10 mouse cellular contexts compared by ENCODE assay signal in the genomic region with DNA sequence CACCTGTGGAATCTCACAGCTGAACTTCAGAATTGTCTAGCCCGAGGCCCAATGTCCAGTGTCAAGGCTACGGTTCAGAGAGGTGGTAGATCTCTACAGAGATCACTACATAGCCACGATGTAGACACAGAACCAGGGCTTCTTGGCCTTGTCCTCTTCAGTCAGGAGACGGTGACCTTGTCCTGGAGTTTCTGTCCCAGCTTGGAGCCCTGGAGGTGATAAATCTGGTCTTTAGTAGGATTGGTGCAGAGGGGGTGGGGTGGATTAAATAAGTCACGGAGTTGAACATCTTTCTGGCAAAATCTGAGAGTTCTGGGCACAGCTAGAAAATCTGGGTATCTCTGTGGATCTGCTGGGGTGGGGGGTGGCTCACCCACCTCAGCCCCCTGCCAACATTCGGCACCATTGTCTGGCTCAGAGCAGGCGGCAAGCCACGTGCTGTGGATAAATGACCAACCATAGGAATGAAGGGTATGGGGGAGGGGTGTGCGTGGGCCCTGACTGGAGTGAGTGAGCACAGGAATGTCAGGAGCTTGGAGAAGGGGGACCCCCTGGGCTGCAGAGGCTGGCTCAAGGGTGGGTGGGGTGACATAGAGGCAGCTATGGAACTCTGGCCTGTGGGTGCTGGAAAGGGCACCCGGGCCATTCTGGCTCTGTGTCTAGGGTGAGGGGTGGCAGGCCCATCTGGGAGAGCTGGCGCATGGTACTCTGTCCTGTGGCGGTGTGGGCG. TPM values are rescaled to one million over a fixed set of nuclear protein-coding genes. Genes with fewer than 3 reads are reported as not detected.
DNase-seq lines count a peak whose midpoint lies in the region; ATAC-seq and TF ChIP-seq lines count a peak whose summit lies in the region.
"Had no signal": no experiment of that assay in that cellular context is flagged by ENCODE, and none has a peak within 500 bp of the region (broad histone marks: within the 10 kb centered on the region; RNA-seq: fewer than 3 reads in every experiment).

No protein-coding gene starts in this region.

- no peak overlapping the region for H3K4me3 ChIP-seq in cerebellum, adult 2 months (replicated peaks; ENCODE audit: insufficient read depth, low read depth, low read length)
- no peak overlapping the region for H3K4me3 ChIP-seq in midbrain, embryonic 10.5 days
- no peak overlapping the region for H3K4me3 ChIP-seq in midbrain, embryonic 11.5 days (ENCODE audit: low read depth, low read length)
- H3K4me3 ChIP-seq in stomach, embryonic 15.5 days (replicated peaks) = no peak overlapping the region
- H3K4me3 ChIP-seq: heart, embryonic 15.5 days; midbrain, embryonic 12.5 days had no signal

- H3K4me1 ChIP-seq in cerebellum, adult 2 months (ENCODE audit: control insufficient read depth, insufficient read depth, low read length) = peaks cover 52% of the 10 kb centered on the region
- H3K4me1 ChIP-seq in midbrain, embryonic 10.5 days = peaks cover 31% of the 10 kb centered on the region
- no peaks in the 10 kb centered on the region for H3K4me1 ChIP-seq in midbrain, embryonic 11.5 days (ENCODE audit: control insufficient read depth, insufficient read depth, low read length)
- H3K4me1 ChIP-seq in stomach, embryonic 15.5 days = peaks cover 40% of the 10 kb centered on the region

- no peak overlapping the region for H3K9ac ChIP-seq in midbrain, embryonic 11.5 days (ENCODE audit: low read length)
- H3K9ac ChIP-seq in stomach, embryonic 15.5 days = no peak overlapping the region
- H3K9ac ChIP-seq: heart, embryonic 15.5 days; midbrain, embryonic 12.5 days had no signal

- TF ChIP-seq POLR2A in cerebellum, adult 2 months (IDR thresholded peaks at IDR 0.05; ENCODE audit: borderline replicate concordance, insufficient read depth, low read length) = no peak

- no peaks in the 10 kb centered on the region for H3K27me3 ChIP-seq in cerebellum, adult 2 months (ENCODE audit: control insufficient read depth, insufficient read depth, low read length)
- H3K27me3 ChIP-seq in midbrain, embryonic 10.5 days (ENCODE audit: low read depth, poor library complexity, severe bottlenecking) = no peaks in the 10 kb centered on the region
- H3K27me3 ChIP-seq in midbrain, embryonic 11.5 days (ENCODE audit: control insufficient read depth, insufficient read depth, low read length) = no peaks in the 10 kb centered on the region
- H3K27me3 ChIP-seq in stomach, embryonic 15.5 days (replicated peaks) = no peaks in the 10 kb centered on the region
- H3K27me3 ChIP-seq: midbrain, embryonic 12.5 days had no signal

- DNase-seq in cerebellum, adult 2 months = no peak
- no peak for DNase-seq in cerebellum, adult 11 months
- DNase-seq in midbrain, embryonic 10.5 days (ENCODE audit: low spot score) = no peak
- DNase-seq in midbrain, embryonic 11.5 days (ENCODE audit: low spot score, missing footprints) = no peak
- peak; percentile 78 to 91 for DNase-seq in kidney, postnatal 25 days
- DNase-seq in right cerebral cortex, postnatal 25 days = no peak

- H3K27ac ChIP-seq in cerebellum, adult 2 months (ENCODE audit: insufficient read depth, low read length) = peak overlapping the region; percentile 90
- peak overlapping the region; percentile 49; the same call in 1 of the 2 replicates for H3K27ac ChIP-seq in midbrain, embryonic 10.5 days (replicated peaks)
- H3K27ac ChIP-seq in midbrain, embryonic 11.5 days (ENCODE audit: low read depth, low read length) = no peak overlapping the region
- H3K27ac ChIP-seq in stomach, embryonic 15.5 days = peak overlapping the region; percentile 93
- H3K27ac ChIP-seq: midbrain, embryonic 12.5 days had no signal

- no peaks in the 10 kb centered on the region for H3K36me3 ChIP-seq in midbrain, embryonic 10.5 days
- H3K36me3 ChIP-seq in midbrain, embryonic 11.5 days (ENCODE audit: control insufficient read depth, insufficient read depth, low read length) = no peaks in the 10 kb centered on the region
- H3K36me3 ChIP-seq in stomach, embryonic 15.5 days = no peaks in the 10 kb centered on the region
- H3K36me3 ChIP-seq: heart, embryonic 15.5 days; midbrain, embryonic 12.5 days had no signal

- no peaks in the 10 kb centered on the region for H3K9me3 ChIP-seq in midbrain, embryonic 10.5 days (replicated peaks)
- no peaks in the 10 kb centered on the region for H3K9me3 ChIP-seq in midbrain, embryonic 11.5 days (ENCODE audit: control insufficient read depth, low read length)
- no peaks in the 10 kb centered on the region for H3K9me3 ChIP-seq in stomach, embryonic 15.5 days
- H3K9me3 ChIP-seq: heart, embryonic 15.5 days; midbrain, embryonic 12.5 days had no signal

- WGBS in cerebellum, adult 2 months = 40% methylated on average over 13 of the region's 13 CpGs
- WGBS in midbrain, embryonic 10.5 days = 80% methylated on average over 13 of the region's 13 CpGs
- WGBS in midbrain, embryonic 11.5 days = 74% methylated on average over 13 of the region's 13 CpGs
- WGBS in stomach, embryonic 15.5 days = 66% methylated on average over 13 of the region's 13 CpGs

- no peak for ATAC-seq in midbrain, embryonic 11.5 days (ENCODE audit: low FRiP score)
- peak; percentile 15 for ATAC-seq in stomach, embryonic 15.5 days (ENCODE audit: insufficient read depth, low FRiP score, low read depth)
- no peak for ATAC-seq in inflammation-experienced regulatory T-cells, adult 6 months

- no peak for TF ChIP-seq CTCF in cerebellum, adult 2 months (IDR thresholded peaks at IDR 0.05; ENCODE audit: borderline replicate concordance, insufficient read depth, low read depth, low read length)

- H3K4me2 ChIP-seq in midbrain, embryonic 11.5 days = no peak overlapping the region
- H3K4me2 ChIP-seq in stomach, embryonic 15.5 days = no peak overlapping the region
- H3K4me2 ChIP-seq: heart, embryonic 15.5 days; midbrain, embryonic 12.5 days had no signal

RNA-seq across cellular contexts. Expression of a gene that starts 32.8 kb away (rescaled TPM):
- polyA plus RNA-seq in cerebellum, adult 2 months (2012; rRNA removed) = 396 and 425 TPM in 2 replicates
- polyA plus RNA-seq in midbrain, embryonic 10.5 days (2016; fragmentation: Nextera tagmentation; extraction: Ambion mirVana) = 4.5 and 6.0 TPM in 2 replicates
- polyA plus RNA-seq in midbrain, embryonic 11.5 days (2014; fragmentation: Nextera tagmentation; extraction: Ambion mirVana) = 4.6 and 4.9 TPM in 2 replicates
- polyA plus RNA-seq in stomach, embryonic 15.5 days (2015; fragmentation: Nextera tagmentation; extraction: Ambion mirVana) = 59.1 and 73.0 TPM in 2 replicates
- polyA plus RNA-seq in inflammation-experienced regulatory T-cells, adult 6 months (2017; shearing (Covaris generic)) = 1 to 10 TPM in 2 of 3 experiments, under 1 TPM in 1; 0.45 to 2.3 (median 1.9) TPM

Comparison
In these comparisons a context has a peak if more than half of its experiments do, and no peak if none do; other contexts are left out.
1. DNase-seq: peak in kidney, postnatal 25 days (2 of 2); none in cerebellum, adult 2 months (0 of 2), cerebellum, adult 11 months (single experiment), midbrain, embryonic 10.5 days (single experiment), midbrain, embryonic 11.5 days (single experiment) and right cerebral cortex, postnatal 25 days (single experiment).